Mouse (Mus musculus): ENCODE measurements around the gene Rnf114. TPM values are rescaled to one million over a fixed set of nuclear protein-coding genes. Genes with fewer than 3 reads are reported as not detected.

The Rnf114 gene
- total RNA-seq, 2 experiments from 2014 or later, result 41.9 to 47.1 TPM

DNA sequence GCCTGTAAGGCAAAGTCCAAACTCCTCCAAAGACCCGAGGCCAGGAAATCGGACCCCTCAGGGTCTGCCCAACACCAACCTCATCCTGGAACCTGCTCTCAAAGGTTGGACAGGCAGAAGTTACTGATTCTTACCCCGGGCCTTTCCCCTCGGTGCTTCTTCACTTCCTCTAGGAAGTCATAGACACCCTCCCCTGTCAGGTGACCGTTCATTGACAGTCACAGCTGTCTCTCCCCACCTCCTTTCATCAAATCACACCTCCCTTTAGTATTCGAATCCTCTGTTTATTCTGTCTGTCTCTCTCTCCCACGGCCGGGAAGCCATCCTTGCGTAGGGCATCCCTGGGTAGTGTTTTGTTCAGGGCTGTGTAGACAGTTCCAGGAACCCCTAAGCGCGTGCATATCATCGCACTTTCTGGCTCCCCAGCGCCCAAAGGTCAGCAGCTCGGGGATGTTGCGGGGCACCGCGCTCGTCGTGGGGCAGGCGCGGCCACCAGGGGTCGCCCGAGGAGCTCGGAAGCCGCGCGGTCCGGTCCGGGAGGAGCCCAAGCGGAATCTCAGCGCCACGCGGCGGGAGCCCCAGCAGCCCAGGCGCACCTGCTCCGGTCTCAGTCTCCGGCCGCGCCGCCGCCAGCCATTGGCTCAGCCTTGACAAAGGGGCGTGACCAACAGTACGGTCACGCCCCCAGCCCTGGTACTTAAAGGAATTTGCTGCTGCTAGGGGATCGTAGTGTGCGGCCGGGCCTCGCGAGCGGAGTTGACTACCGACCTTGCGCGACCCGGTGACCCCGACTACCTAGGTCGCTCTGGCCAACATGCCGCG is 45.2 kb downstream of the Rnf114 start, which contains the start of gene Snai1:
Gene Snai1 (plus strand): TSS at position 720 of the 822 bp plus-strand sequence.
- DNase-seq, result peak; percentile 94
- intact Hi-C loops (cut with DNase I), result loop anchor here (1.0 to 2.0 kb wide), 2 partner anchors 57 to 68 kb away; no protein-coding TSS in a partner anchor

DNA sequence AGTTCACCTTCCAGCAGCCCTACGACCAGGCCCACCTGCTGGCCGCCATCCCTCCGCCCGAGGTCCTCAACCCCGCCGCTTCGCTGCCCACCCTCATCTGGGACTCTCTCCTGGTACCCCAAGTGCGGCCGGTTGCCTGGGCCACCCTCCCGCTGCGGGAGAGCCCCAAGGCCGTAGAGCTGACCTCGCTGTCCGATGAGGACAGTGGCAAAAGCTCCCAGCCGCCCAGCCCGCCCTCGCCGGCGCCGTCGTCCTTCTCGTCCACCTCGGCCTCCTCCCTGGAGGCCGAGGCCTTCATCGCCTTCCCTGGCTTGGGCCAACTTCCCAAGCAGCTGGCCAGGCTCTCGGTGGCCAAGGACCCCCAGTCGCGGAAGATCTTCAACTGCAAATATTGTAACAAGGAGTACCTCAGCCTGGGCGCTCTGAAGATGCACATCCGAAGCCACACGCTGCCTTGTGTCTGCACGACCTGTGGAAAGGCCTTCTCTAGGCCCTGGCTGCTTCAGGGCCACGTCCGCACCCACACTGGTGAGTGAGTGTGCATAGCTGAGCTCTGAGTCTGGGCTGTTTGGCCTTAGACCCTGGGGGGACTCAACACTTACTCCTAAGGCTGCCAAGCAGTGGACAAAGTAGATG is 46.3 kb downstream of the Rnf114 start:
- peak; percentile 38 to 46 for DNase-seq
- intact Hi-C loops (cut with DNase I), result loop anchor here (2.0 kb wide), 1 partner anchor 56 kb away; no protein-coding TSS in a partner anchor

DNA sequence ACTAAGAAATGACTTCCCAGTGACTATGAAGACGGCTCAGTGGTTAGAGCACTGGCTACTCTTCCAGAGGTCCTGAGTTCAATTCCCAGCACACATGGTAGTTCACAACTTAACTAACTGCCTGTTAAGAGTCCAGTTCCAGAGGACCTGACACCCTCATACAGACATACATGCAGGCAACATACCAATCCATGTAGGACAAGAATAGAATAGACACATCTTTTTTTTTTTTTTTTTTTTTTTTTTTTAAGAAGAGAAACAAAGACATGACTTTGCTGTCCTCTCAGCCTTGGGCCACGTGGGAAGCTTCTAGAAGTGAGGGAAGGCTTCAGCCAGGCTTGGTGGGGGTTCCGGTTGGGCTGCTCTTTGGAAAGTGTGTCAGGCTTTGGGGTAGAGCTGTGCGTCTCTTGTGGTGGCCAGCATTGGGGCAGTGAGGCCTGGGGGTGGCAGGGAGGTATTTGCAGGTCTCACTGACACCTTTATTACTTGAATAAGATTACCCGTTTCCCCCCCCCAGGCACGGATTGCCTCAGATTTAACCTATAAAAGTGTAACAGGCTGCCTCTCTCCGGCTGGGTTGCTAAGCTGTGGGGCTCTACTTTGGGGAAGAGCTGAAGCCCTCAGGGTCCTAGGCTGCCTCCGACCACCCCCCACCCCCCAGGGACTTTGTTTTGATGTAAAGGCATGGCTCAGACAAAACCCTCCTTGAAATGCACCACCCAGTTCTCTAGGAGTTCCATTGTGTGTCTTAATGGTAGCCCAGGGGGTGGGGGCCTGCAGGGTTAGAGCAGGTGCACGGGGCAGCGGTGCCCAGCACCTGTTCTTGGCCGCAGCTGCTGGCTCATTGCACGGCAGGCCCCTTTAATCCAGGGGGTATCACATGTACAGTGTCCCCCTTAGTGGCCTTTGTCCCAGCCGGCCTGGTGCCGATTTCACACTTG is 47.4 kb downstream of the Rnf114 start:
- intact Hi-C loops (cut with DNase I), result loop anchor here (2.0 kb wide), 1 partner anchor 55 kb away; no protein-coding TSS in a partner anchor
- no peak for DNase-seq

DNA sequence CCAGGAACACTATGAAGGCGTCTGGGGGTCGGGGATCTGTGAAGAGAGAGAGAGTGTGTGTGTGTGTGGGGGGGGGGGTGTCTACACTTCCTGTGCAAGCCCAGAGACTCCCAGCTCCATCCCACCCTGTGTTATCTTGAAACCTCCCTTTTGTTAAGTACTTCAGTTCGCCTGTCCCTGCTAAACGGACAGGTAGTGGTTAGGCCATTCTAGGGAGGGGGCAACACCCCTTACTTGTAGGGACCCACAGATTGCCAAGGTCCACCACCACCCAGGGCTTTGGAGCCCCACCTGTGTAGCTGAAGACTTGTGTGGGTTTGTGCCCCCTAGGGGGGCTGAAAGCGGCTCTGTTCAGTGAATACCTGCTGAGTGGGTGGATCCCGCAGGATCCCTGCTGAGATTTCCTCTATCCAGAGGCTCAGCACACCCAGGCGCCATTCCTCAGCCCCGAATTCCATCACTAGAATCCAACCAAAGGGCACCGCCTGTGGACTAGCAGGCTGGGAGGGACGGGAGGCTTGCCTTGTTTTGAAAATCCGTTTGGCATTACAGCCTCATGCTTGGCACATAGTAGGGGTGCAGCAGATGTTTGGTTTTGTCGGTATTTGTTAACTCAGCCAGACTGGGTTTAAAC is 48.1 kb downstream of the Rnf114 start:
- DNase-seq, result no peak
- intact Hi-C loops (cut with DNase I), result no loop called here

DNA sequence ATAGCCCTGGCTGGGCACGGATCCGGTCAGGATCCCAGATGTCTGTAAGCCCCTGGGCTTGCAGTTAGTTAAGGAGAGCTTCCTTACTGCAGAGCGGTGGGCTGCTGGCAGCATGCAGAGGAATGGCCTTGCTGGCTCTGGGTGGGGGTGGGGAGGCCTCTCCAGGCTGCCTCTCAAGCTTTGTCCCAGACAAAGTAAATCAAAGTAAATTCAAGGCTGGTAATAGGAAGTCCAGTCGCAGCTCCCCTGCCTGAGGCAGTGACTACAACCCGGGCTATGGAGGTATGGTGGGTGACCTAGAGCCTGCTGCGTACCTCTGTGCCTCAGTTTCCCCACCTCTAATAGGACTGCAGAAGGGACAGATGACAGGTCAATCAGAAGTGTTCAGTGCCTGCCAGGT is 48.9 kb downstream of the Rnf114 start:
- intact Hi-C loops (cut with DNase I), result no loop called here
- DNase-seq, result no peak

DNA sequence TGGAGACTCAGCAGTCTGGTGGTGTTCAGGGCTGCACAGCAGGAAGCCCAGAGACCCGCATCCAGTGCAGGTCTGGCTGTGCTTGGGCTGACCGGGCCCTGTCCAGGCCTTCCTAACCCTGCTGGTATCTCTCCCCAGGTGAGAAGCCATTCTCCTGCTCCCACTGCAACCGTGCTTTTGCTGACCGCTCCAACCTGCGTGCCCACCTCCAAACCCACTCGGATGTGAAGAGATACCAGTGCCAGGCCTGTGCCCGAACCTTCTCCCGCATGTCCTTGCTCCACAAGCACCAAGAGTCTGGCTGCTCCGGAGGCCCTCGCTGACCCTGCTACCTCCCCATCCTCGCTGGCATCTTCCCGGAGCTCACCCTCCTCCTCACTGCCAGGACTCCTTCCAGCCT is 49.3 kb downstream of the Rnf114 start:
- no peak for DNase-seq
- intact Hi-C loops (cut with DNase I), result no loop called here

DNA sequence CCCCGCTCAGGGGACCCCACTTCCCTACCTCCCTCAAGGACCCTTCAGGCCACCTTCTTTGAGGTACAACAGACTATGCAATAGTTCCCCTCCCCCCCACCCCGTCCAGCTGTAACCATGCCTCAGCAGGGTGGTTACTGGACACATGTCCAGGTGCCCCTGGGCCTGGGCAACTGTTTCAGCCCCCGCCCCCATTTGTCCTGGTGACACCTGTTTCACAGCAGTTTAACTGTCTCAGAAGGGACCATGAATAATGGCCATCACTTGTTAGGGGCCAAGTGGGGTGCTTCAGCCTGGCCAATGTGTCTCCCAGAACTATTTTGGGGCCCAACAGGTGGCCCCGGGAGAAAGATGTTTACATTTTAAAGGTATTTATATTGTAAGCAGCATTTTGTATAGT is 49.9 kb downstream of the Rnf114 start:
- no peak for DNase-seq
- intact Hi-C loops (cut with DNase I), result no loop called here

DNA sequence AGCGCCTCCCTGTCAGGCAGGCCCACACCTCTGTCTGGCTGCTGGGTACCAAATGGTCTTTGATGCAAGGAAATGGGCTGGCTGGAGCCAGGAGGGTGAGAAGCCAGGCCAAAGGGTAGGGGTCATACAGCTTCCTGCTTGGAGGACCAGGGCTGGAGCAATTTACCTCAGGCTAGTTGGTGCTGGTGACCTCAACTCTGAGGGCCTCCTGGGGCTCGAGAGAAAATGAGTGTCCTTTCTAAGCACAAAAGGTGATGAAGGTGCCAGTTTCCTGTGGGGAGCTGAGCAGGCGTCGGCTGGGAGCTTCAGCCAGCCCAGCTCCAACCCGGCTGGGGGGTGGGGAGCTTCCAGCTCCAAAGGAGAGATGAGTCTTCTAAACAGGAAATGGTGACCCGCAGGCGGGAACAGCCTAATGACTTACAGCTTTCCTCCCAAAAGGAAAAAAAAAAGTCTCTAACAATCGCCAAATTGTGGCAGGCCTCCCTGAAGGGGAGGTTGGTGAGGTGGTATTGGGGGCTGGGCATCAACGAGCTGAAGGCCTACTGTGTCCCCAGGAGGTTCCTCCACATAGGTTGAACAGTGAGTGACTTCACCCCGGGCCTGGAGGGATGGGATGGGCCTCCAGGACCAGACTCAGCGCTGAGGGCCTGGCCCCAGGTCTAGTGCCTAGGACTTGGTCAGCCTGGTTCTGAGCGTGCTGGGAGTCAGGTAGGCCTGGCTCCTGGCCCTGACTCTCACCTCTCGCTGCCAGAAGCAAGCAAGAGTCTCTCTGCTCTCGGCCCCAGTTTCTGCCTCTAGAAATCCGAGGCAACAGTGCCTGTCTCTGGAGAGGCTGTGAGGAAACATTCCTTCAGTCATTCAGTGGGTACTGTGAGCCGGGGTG is 50.9 kb downstream of the Rnf114 start:
- DNase-seq, result peak; percentile 69 to 72
- intact Hi-C loops (cut with DNase I), result no loop called here

DNA sequence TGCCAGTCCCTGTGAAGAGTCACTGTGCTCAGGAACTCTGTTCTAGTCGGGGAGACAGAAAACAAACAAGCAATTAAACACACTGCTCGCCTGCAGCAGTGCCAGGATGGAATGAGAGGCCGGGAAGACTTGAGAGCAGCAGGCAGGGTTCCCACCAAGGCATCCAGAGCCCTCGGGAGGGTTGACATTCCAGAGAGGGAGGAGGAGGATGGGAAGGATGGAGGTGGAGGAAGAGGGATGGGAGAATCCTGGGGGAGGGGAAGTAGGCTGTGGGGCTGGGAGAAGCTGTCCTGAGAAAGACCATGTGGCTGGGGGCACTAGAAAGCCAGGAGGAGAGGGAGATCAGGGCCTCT is 51.5 kb downstream of the Rnf114 start:
- intact Hi-C loops (cut with DNase I), result no loop called here
- peak; percentile 48 to 57 for DNase-seq

DNA sequence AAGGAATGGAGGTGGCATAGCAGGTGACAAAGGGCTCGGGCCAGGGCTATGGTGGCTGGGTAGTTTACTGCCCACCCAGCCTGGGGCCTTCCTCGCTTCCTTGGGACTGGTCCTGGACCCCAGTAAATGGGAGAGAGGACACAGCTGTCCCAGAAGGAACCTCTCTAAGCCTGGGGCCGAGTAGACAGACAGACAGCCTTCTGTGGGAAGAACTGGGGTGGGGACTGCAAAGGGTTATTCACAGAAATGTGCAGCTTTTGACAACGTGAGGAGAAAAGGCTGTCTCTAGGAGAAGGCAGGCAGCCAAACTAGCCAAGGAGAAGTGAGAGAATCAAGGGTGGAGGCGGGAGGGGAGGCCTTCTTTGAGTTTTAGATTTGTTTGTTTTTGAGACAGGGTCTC is 52.0 kb downstream of the Rnf114 start:
- intact Hi-C loops (cut with DNase I), result no loop called here

DNA sequence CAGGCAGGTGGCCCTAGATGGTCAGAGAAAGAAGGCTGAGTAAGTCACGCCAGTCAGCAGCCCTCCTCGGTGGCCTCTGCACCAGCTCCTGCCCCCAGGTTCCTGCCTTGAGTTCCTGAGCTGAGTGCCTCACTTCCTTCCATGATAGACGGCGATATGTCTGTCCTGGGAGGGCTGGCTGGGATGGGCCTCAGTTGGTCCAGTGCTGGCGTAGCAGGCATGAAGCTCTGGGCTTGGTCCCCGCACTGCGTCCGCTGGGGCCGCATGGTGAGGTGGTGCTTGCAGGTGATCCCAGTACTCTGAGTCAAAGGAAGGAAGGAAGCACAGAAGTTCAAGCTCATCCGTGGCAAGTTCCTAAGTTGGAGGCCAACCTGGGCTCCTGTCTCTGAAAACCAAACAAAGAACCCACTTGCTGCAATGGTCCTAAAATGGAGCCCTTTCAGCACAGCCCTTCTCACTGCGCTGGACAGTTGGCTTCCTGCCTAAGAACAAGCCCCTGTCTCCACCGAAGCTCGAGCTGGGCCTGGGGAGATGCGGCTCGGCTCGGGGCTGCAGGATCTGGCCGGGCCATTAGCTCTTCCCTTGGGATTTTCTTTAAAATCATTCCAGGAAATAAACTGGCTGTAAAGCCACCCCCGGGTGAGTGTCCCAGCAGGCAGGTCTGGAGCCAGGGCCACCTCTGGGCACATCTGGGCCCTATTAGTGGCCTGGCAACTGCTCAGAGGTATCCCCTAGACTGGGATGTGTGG is 54.2 kb downstream of the Rnf114 start:
- intact Hi-C loops (cut with DNase I), result no loop called here
- no peak for DNase-seq

More for the DNA sequence above, 52.0 kb downstream of the Rnf114 start:
- peak; percentile 59 to 66 for DNase-seq

DNA sequence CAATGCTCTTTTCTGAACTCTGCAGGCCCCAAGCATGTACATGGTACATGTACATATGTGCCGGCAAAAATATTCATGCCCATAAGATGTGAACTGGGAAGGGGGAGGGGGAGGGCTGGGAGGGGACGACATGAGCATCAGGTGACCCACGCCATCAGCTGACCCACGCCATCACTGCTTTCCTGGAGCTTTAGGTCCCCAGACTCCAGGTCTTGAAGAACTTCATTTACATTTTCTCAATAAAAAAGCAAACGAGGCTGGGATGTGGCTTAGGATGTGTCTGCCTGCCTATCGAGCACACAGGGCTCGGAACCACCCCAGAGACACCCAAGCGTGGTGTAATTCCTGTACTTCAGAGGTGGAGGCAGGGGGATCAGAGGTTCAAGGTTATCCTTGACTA is 55.0 kb downstream of the Rnf114 start:
- no peak for DNase-seq
- intact Hi-C loops (cut with DNase I), result no loop called here

DNA sequence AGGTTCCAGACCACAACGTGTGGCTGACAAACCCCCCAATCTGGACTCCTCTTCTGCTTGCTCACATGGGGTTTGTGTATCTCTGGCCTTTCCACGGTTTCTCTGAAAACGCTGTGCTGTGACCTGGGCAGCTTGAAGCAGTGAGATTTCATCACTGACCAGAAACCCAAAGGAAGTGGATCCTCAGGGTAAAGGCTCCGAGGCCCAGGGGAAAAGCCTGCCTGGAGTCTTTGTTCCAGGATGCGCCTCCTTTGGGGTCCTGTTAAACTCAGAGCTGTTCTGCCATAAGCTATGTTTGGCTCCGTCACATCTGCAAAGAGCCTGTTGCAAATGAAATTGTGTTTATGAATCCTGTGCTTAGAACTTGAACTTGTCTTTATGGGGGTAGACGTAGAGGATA is 56.5 kb downstream of the Rnf114 start:
- no peak for DNase-seq
- intact Hi-C loops (cut with DNase I), result no loop called here

DNA sequence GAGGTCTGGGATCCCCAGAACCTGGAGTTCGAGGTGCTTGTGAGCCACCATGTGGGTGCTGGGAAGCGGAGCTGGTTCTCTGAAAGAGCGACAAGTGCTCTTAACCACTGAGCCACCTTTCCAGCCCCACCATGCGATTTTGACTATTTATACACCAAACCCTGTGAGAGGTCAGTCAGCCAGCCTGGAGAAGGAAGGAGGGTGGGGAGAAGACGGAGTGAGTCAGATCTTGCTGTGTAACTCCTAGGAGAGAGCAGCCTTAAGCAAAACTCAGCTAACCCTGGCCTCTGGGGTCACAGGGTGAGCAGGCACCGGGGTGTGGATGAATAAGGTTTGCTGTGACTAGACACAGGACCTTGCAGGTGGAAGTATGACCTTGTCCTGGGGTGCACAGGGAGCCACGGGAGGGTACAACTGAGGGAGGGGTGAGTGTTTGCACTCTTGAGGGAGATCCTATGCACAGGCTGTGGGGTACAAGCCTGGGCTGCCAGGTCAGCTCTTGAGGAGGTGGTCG is 58.0 kb downstream of the Rnf114 start:
- no peak for DNase-seq
- intact Hi-C loops (cut with DNase I), result no loop called here

DNA sequence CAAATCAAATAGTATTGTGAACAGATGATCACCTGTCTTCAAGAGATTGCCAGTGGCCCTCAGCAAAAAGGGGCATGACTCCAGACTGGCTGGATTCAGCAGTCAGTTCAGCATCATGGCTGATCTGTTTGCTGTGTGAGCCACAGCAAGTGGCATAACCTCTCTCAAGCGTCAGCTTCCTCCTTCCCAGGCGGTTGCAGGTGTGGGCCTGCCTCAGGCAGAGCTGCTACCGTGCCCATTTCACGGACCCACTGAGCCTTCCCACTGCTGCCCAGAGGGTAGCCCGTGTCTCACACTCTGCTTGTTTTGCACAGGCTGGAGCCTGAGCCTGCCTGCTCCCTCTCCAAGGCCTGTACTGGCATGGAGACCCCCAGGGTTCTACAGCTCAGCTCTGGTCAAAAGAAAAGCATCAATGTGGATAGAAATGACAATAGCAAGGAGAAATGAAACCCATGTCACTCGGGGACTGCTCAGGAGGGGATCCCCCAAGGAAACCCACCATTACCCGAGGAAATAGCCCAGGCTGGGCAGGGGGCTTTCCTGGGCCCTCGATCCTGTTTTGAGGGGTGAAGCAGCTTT is 59.0 kb downstream of the Rnf114 start:
- intact Hi-C loops (cut with DNase I), result no loop called here
- DNase-seq, result no peak

DNA sequence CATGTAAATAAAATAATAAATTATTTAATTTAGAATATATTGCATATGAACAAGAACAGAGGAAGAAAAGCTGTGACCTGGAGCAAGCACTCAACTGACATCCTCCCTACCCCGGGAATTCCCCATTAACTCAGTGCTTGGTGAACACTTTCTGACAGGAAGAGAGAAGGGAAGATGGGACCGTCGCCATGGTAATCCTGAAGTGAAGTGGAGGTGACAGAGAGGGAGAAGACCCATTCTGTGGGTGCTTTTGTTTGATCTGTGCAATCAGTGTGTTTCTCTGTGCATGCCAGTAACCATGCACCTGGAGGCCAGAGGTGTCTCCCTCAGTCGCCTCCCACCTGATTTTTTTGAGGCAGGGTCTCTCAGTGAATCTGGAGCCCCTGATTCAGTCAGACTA is 59.8 kb downstream of the Rnf114 start:
- DNase-seq, result no peak
- intact Hi-C loops (cut with DNase I), result no loop called here

DNA sequence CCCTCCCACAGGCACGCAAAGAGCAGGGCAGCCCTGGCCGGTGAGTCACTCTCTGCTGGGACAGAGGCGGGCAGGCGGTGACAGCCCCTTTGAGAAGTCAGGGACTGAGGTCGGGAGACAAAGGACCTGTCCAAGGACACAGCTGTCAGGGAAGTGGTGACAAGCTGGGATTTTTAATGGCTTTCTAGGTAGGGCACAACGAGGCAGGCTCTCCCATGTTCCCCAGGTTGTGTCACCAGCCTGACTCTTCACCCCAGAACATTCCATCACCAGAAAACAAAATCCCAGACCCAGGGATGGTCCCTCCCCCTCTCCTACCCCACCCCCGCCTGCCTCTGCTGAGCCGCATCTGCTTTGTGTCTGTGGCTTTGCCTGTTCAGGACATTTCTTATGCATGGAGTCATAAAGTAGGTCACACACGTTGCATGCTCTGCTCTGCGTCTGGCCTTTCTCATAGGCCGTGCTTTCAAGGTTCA is 60.5 kb downstream of the Rnf114 start:
- DNase-seq, result peak; percentile 73 to 78
- intact Hi-C loops (cut with DNase I), result no loop called here

DNA sequence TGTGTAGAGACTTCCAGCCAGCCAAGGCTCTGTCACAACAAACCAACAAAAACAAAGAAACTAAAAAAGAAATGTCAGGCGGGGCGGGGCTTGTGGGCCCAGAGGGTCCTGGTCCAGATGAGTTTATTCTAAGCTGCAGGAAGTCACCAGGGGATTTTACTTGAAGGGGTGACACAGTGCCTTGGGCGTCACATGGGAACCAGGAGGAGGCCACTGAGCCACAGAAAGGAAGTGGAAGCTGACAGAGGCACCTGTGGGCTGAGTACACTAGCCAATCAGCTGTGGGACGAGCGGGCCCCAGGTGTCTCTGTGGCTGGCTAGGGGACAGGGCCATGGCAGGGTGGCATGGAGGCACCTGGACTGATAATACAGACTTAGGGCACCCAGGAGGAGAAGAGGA is 63.3 kb downstream of the Rnf114 start:
- intact Hi-C loops (cut with DNase I), result no loop called here
- no peak for DNase-seq
